Mouse (Mus musculus): ENCODE measurements at regions not wholly inside any gene's neighbourhood (a gene's known extent, or its start where the extent isn't known, plus 50 kb on each side); places are given as distances from the start of the nearest gene placed in this dataset.

- TF ChIP-seq ETS1 (IDR thresholded peaks at IDR 0.05; ENCODE audit: low read depth, low read length) (no peak), RCOR1 (IDR thresholded peaks at IDR 0.05; ENCODE audit: low read depth, low read length) (no peak), POLR2AphosphoS5 (IDR thresholded peaks at IDR 0.05; ENCODE audit: borderline replicate concordance, low read depth, low read length) (no peak)
- H3K27ac ChIP-seq (ENCODE audit: control insufficient read depth, low read depth, low read length), result no peak overlapping the region
- no peaks in the 10 kb centered on the region for H3K79me2 ChIP-seq (ENCODE audit: control insufficient read depth, insufficient read depth, low read length, poor library complexity)
- H3K9ac ChIP-seq (ENCODE audit: control insufficient read depth, low read depth, low read length, poor library complexity, severe bottlenecking), result no peak overlapping the region
- no peak for DNase-seq (ENCODE audit: low read depth, low spot score)
- H3K4me3 ChIP-seq (ENCODE audit: control insufficient read depth in 1 of 2, insufficient read depth in 1 of 2, low read depth in 2 of 2, low read length in 2 of 2), result no peak overlapping the region
- no peaks in the 10 kb centered on the region for H3K9me3 ChIP-seq (replicated peaks; ENCODE audit: insufficient read depth, low read length)
- H3K27me3 ChIP-seq (ENCODE audit: control insufficient read depth in 1 of 2, insufficient read depth in 2 of 2, low read length in 2 of 2), result no peaks in the 10 kb centered on the region
- H3K36me3 ChIP-seq (ENCODE audit: control insufficient read depth in 1 of 2, insufficient read depth in 2 of 2, low read length in 2 of 2), result no peaks in the 10 kb centered on the region
- no peaks in the 10 kb centered on the region for H3K4me1 ChIP-seq (ENCODE audit: control insufficient read depth in 1 of 2, insufficient read depth in 2 of 2, low read length in 2 of 2)
Observed at GRCm38 (mm10) chr17:9896964-9897363, 227.4 kb upstream of the Pabpc6 start.

DNA sequence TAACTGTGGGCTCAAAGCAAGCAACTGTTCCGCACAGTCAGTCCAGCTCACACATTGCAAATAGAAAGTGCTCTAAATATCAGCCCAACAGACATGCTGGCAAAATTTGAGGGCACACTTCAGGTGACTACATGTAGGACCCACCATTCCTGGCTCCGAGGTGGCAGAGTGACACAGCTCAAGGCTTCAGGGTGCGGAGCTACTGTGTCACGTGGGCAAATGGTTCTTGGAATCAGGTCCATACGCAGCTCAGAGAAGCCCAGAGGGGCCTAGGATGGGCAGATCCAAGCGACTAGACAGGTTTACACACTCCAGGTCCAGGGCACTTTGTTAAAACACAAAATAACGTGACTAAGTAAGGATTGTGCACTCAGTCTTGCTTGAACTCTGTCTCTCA is 226.2 kb upstream of the Pabpc6 start:
- no peak for DNase-seq (ENCODE audit: low read depth, low spot score)
- no peaks in the 10 kb centered on the region for H3K4me1 ChIP-seq (ENCODE audit: control insufficient read depth in 1 of 2, insufficient read depth in 2 of 2, low read length in 2 of 2)
- no peak overlapping the region for H3K4me3 ChIP-seq (ENCODE audit: control insufficient read depth in 1 of 2, insufficient read depth in 1 of 2, low read depth in 2 of 2, low read length in 2 of 2)
- H3K9me3 ChIP-seq (replicated peaks; ENCODE audit: insufficient read depth, low read length), result no peaks in the 10 kb centered on the region
- no peak overlapping the region for H3K27ac ChIP-seq (ENCODE audit: control insufficient read depth, low read depth, low read length)
- no peak overlapping the region for H3K9ac ChIP-seq (ENCODE audit: control insufficient read depth, low read depth, low read length, poor library complexity, severe bottlenecking)
- no peaks in the 10 kb centered on the region for H3K27me3 ChIP-seq (ENCODE audit: control insufficient read depth in 1 of 2, insufficient read depth in 2 of 2, low read length in 2 of 2)
- TF ChIP-seq NRF1 (IDR thresholded peaks at IDR 0.05; ENCODE audit: insufficient read depth, low read depth, low read length, poor library complexity, severe bottlenecking), result no peak
- TF ChIP-seq ZC3H11A (IDR thresholded peaks at IDR 0.05; ENCODE audit: low read depth, low read length), result no peak
- TF ChIP-seq UBTF (IDR thresholded peaks at IDR 0.05; ENCODE audit: borderline replicate concordance, insufficient read depth, low read depth, low read length), result no peak
- TF ChIP-seq GATA1 (IDR thresholded peaks at IDR 0.05; ENCODE audit: low read depth, low read length), result no peak
- no peak for TF ChIP-seq POLR2A (IDR thresholded peaks at IDR 0.05; ENCODE audit: control insufficient read depth in 1 of 2, insufficient read depth in 1 of 2, low read depth in 1 of 2, low read length in 2 of 2, poor library complexity in 1 of 2)
- TF ChIP-seq ELF1 (IDR thresholded peaks at IDR 0.05; ENCODE audit: low read depth, low read length), result no peak
- no peak for TF ChIP-seq GABPA (IDR thresholded peaks at IDR 0.05; ENCODE audit: low read depth, low read length)
- TF ChIP-seq CTCF (IDR thresholded peaks at IDR 0.05 in 2 of 3, conservative IDR thresholded peaks at IDR 0.05 in 1 of 3; ENCODE audit: control insufficient read depth in 1 of 3, insufficient read depth in 1 of 3, low read depth in 2 of 3, low read length in 3 of 3, poor library complexity in 1 of 3, severe bottlenecking in 1 of 3), result no peak
- no peak for TF ChIP-seq NELFE (IDR thresholded peaks at IDR 0.05; ENCODE audit: low read depth, low read length)
- TF ChIP-seq CHD1 (IDR thresholded peaks at IDR 0.05; ENCODE audit: low read depth, low read length), result no peak
- no peak for TF ChIP-seq TCF12 (IDR thresholded peaks at IDR 0.05; ENCODE audit: low read depth, low read length)
- no peak for TF ChIP-seq POLR2AphosphoS2 (IDR thresholded peaks at IDR 0.05; ENCODE audit: low read length)
- TF ChIP-seq POLR2AphosphoS5 (IDR thresholded peaks at IDR 0.05; ENCODE audit: borderline replicate concordance, low read depth, low read length), result no peak
- no peak for TF ChIP-seq MAX (IDR thresholded peaks at IDR 0.05; ENCODE audit: low read length)
- TF ChIP-seq TAL1 (IDR thresholded peaks at IDR 0.05; ENCODE audit: low read length), result no peak
- no peak for TF ChIP-seq TBP (IDR thresholded peaks at IDR 0.05; ENCODE audit: low read depth, low read length)
- TF ChIP-seq MYB (IDR thresholded peaks at IDR 0.05; ENCODE audit: low read depth, low read length), result no peak
- TF ChIP-seq EP300 (IDR thresholded peaks at IDR 0.05; ENCODE audit: low read depth in 1 of 2, low read length in 2 of 2), result no peak
- no peaks in the 10 kb centered on the region for H3K79me2 ChIP-seq (ENCODE audit: control insufficient read depth, insufficient read depth, low read length, poor library complexity)
- no peaks in the 10 kb centered on the region for H3K36me3 ChIP-seq (ENCODE audit: control insufficient read depth in 1 of 2, insufficient read depth in 2 of 2, low read length in 2 of 2)
